Mouse (Mus musculus) layer of hippocampus, adult 9-10 months (tissue): ENCODE data around the gene Hdac9.
A peak's percentile ranks its signal among the peaks of the same experiment; 100 is the strongest.

Source experiments
- DNase-seq: peaks from one replicate; pipeline ENCODE4 v3.0.0; 2022; ENCODE audit warnings: low spot score

The Hdac9 gene

GRCm38 (mm10) chr12:34594167-34594793 is 322.6 kb downstream of the Hdac9 start:
- DNase-seq: no peak

DNA sequence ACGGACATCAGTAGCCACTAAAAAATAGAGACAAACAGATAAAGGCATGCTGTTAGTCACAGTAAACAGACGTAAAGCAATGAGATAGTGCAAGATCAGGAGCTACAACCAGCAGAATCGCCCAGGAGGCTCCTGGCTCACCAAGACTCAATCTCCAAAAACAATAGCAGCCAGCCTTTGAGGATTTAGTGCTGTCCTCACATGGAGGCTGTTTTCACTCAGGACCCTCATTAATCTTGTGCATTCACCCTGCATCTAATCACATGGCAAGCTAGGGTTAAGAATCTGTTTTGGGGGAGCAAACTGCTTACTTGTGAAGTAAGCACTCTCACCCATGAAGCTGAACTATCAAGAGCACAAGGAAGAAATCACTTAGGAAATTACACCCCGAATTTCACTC is 329.7 kb downstream of the Hdac9 start:
- DNase-seq: no peak

- no peak for DNase-seq
Observed at GRCm38 (mm10) chr12:34582522-34582921, 334.4 kb downstream of the Hdac9 start.

DNA sequence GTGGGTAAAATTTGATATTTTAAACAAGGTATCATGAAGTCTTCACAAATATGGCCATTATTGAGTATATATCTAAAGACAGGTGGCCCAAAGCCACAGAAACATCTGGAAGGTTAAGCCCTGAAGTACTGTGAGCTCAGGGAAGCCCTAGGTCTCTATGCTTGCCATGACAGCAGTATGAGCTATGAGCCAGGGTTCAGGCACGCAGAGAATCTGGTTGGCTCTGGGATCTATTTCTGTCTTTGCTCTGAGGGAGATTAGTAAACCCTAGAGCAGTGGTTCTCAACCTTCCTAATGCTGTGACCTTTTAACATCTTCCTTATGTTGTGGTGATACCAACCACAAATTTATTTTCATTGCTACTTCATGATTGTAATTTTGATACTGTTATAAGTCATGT is 337.7 kb downstream of the Hdac9 start:
- DNase-seq: no peak

DNA sequence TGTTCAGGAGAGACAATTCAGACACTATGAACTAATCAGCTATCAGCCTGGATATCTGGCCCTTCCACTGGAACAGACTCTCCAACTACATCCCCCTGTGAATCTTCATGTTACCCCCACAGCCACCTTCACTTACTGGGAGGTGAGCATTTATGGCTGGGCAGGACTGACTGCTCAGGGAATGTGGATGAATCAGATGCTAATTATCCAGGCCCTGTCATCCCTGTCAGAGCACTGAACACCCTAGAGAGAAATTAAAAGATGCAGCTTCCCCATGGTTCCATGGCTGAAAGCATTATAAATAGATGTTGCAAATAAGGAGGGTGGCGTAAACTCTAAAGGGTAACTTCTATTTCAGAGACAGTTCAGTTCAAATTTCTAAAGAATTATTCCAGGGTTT is 345.8 kb downstream of the Hdac9 start:
- DNase-seq: no peak

DNA sequence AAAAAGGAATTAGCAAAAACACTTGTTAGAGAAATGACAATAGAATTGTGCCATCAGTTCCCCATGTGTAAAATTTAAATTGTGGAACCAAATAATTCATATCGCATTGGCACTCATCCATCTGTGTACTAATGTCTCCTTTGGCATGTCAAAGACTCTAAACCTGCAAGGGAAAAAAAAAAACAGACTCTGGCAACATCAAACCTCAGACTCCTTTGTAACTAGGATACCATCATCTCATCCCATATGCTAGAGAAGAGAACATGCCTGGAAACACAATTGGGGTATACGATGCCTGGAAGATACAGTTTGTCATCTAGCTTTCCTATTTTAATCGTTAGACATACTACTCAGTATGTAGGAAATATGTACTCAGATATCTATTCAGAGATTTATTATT is 347.4 kb downstream of the Hdac9 start:
- no peak for DNase-seq

- DNase-seq: no peak
Observed at GRCm38 (mm10) chr12:34569052-34569451, 347.8 kb downstream of the Hdac9 start.

DNA sequence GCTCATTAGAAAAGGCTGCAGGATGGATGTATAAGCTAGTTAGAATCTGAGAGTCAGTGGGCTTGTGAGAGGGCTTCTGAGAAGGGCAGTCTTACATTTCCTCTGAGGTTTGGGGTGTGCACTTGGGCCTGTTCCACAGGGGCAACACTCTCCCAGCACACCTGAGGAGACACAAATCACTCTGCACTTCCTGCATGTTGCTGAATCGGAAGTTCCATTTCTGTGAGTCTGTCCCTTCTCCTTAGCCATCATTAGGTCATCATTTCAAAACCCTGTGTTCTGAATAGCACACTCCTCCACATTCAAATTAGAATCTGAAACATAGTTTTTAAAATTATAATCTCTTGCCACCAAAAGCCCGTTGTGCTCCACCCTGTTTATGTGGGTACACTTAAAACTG is 354.6 kb downstream of the Hdac9 start:
- no peak for DNase-seq

DNA sequence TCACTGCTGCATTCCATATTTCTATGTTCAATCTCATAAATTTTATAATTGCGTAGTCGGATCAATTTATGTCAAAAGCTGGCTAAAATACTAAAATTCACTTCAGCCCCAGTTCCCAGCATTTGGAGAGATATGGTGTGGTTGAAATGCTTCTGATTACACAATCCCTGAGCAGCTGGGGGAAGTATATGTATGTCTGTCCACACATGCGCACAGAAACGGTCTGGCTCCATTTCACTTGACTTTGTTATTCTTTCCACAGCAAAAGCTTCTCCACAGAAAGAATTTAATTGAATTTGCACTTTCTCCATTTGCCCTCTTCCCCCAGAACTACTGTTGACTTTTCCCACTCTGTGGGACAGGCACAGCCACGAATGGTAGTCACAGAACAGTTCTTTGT is 357.9 kb downstream of the Hdac9 start:
- no peak for DNase-seq

DNA sequence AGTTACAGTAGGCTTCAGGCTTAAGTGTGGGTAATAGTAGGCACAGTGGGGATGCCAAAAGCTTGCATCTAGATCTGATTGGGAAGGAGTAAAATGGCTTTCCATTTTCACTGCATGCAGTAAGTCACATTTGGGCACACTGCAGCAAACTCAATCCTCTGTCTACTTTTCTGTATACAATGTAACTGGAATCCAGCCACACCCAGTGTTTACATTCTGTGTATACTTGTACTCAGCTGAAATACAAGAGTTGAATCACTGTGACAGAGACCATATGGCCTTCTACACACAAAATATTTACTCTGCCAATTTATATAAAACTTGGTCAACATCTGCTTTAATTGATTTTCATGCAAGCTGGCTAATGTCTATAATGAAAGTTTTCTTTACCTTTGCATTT is 362.1 kb downstream of the Hdac9 start:
- DNase-seq: no peak

DNA sequence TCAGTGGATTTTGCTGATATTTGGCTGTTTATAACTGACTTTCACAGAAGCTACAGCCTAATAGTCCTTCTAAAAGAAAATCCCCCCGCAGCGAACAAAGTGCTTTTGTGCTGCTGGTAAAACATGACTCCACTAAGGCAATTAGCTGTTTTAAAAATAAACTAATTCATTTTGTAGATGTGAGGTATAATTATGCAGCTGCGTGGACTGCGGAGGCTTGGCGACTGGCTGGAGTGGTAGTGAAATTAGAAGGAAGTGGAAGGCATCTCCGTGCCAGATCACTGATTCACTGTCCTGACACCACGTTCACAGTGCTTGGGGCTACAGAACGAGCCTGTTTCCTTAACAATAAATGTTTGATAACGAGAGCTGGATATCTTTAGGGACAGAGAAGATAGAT is 366.6 kb downstream of the Hdac9 start:
- no peak for DNase-seq

- peak; percentile 63 for DNase-seq
Observed at GRCm38 (mm10) chr12:34529165-34529545, 387.7 kb downstream of the Hdac9 start.

GRCm38 (mm10) chr12:34528201-34529164 is 388.4 kb downstream of the Hdac9 start:
- DNase-seq: peak; percentile 35

- DNase-seq: no peak
Observed at GRCm38 (mm10) chr12:34527761-34528160, 389.1 kb downstream of the Hdac9 start.

DNA sequence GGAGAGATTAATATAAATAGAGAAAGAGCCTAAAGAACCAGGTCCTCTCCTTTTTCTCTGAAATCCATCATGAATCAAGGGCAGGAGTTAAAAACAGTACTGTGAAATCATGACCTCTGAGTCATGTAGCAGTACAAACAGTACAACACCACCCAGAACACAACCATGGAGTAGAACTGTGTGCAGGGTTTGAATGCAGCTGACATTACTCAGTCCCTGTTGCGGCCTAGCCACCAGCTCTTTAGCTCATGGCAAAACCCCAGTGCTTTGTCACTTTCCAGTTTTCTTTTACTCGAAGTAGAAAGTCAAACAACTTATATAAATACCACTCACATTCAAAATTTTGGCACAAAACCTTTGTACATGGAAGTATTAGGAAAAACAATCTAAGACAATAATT is 395.4 kb downstream of the Hdac9 start:
- DNase-seq: no peak

- no peak for DNase-seq
Observed at GRCm38 (mm10) chr12:34516769-34517562, 399.9 kb downstream of the Hdac9 start.

GRCm38 (mm10) chr12:34506345-34506744 is 410.6 kb downstream of the Hdac9 start:
- no peak for DNase-seq

DNA sequence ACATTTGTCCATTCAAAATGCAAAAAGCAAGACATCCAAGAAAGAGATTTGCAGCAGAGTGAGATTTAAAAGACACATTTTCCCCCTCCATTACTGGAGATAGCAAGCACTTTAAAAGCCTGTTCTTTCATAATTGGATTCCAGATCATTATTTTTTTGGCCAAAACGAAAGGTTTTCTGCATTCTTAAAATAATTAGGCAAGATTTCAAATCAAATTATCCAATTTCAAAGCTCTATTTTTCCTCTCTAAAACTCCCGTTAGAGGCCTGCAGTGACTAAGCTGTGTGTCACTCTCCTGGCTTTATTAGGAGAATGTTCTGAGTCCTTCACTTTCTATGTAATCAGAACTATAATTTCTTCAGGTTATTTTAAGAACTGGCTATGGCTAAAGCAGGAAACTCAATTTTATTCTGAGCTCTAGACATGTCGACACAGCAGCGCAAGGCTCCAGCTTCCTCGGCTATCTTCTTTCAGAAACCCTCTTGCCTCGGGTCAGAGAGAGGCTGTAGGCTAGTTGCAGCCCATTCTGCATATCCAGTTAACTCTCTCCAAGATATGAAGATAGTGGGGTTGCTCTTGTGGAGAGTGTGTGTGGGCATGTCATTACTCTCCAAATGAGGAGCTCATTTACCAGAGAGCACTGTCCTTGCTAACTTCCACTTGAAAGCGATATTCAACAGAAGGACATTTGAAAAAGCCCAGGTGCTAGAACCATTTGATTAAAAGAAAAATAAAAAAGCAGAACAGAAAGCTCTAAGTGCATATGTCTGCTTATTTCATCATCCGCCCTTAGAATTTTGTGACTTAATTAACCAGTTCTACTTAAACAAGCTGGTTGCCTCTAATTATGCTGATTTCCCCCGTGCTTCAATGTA is 417.9 kb downstream of the Hdac9 start:
- DNase-seq: no peak

- no peak for DNase-seq
Observed at GRCm38 (mm10) chr12:34498331-34498730, 418.6 kb downstream of the Hdac9 start.

DNA sequence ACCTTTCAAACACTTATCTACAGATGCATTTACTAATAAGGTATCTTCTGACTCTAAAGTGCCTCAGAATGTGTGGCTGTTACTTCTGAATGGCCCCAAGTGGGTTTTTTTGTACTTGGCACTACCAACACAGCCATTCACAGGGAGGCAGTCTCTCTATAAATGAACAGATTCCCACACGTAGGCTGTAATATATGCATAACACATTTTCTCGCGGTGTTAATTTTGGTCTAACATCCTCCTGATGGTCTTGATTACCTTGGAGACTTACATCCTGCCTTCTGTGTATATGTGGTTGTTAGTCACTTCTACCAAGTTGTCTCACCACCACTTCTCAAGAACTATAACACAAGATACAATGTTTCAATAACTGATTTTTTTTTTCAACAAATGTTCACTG is 419.2 kb downstream of the Hdac9 start:
- no peak for DNase-seq

DNA sequence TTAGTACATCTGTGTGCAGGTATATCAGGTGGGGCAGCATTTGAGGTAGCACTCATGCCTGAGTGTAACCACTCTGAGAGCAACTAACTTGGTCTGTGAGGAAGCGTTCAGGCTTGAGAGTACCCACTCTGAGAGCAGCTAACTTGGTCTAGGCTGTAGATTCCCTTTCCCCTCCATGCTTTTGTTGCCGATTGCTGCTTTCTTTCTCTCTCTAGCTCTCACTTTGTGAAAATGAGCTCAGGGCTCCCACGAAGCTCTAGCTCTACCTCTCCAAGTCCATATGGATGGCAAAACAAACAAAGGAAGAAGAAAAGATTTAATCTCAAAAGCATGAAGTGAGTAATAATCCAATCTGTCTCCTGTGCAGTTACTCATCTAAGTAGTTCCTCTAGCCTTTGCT is 421.0 kb downstream of the Hdac9 start:
- DNase-seq: no peak

GRCm38 (mm10) chr12:34489629-34490028 is 427.3 kb downstream of the Hdac9 start:
- DNase-seq: no peak
